Mouse (Mus musculus) ES-Bruce4 (cell line): ENCODE data around the gene Slitrk1. TPM values are rescaled to one million over a fixed set of nuclear protein-coding genes. Genes with fewer than 3 reads are reported as not detected.

Source experiments
- H3K27ac ChIP-seq: 2 replicates; pipeline ENCODE4 v1.5.1; 2012; ENCODE audit warnings: low read length, inconsistent platforms; ENCODE audit not compliant: insufficient read depth
- H3K27me3 ChIP-seq: 2 replicates; pipeline ENCODE4 v1.6.1; 2012; ENCODE audit warnings: mild to moderate bottlenecking, low read length, inconsistent platforms; ENCODE audit not compliant: control insufficient read depth, poor library complexity, insufficient read depth, severe bottlenecking
- H3K36me3 ChIP-seq: 2 replicates; pipeline ENCODE4 v1.6.1; 2012; ENCODE audit warnings: inconsistent platforms, mild to moderate bottlenecking, low read length, moderate library complexity; ENCODE audit not compliant: control insufficient read depth, poor library complexity, insufficient read depth, severe bottlenecking
- H3K4me1 ChIP-seq: one replicate; pipeline ENCODE4 v1.8.1; 2011; ENCODE audit warnings: low read length; ENCODE audit not compliant: control insufficient read depth, insufficient read depth
- H3K4me3 ChIP-seq: 2 replicates; pipeline ENCODE4 v1.5.1; 2011; ENCODE audit warnings: low read depth, mild to moderate bottlenecking, low read length
- H3K9ac ChIP-seq: 2 replicates; pipeline ENCODE4 v1.6.1; 2012; ENCODE audit warnings: low read depth, mild to moderate bottlenecking, inconsistent platforms; ENCODE audit not compliant: poor library complexity, severe bottlenecking
- H3K9me3 ChIP-seq: replicated peaks from 2 replicates; pipeline ENCODE4 v1.6.1; 2012; ENCODE audit warnings: mild to moderate bottlenecking, low read length, inconsistent platforms; ENCODE audit not compliant: control insufficient read depth, poor library complexity, insufficient read depth, severe bottlenecking
- CTCF ChIP-seq: IDR thresholded peaks from one replicate; pipeline ENCODE4 v1.8.1; 2011; ENCODE audit warnings: low read depth, low read length
- EP300 ChIP-seq: IDR thresholded peaks from 2 replicates; pipeline ENCODE4 v1.6.1; 2011; ENCODE audit warnings: low read depth, low read length; ENCODE audit not compliant: insufficient read depth
- POLR2A ChIP-seq: IDR thresholded peaks from one replicate; pipeline ENCODE4 v1.8.1; 2011; ENCODE audit warnings: low read length; ENCODE audit not compliant: insufficient read depth
- polyA plus RNA-seq: library from polyadenylated mRNA; stranded (reverse); fragments of >200 nt; gene quantifications from 2 replicates; pipeline ENCODE4 v1.2.4, GENCODE M21; 2011; ENCODE audit warnings: low read depth; ENCODE audit not compliant: missing spikeins, insufficient read depth, insufficient read length

Slitrk1 gene
- polyA plus RNA-seq, 1 experiment = not detected

DNA sequence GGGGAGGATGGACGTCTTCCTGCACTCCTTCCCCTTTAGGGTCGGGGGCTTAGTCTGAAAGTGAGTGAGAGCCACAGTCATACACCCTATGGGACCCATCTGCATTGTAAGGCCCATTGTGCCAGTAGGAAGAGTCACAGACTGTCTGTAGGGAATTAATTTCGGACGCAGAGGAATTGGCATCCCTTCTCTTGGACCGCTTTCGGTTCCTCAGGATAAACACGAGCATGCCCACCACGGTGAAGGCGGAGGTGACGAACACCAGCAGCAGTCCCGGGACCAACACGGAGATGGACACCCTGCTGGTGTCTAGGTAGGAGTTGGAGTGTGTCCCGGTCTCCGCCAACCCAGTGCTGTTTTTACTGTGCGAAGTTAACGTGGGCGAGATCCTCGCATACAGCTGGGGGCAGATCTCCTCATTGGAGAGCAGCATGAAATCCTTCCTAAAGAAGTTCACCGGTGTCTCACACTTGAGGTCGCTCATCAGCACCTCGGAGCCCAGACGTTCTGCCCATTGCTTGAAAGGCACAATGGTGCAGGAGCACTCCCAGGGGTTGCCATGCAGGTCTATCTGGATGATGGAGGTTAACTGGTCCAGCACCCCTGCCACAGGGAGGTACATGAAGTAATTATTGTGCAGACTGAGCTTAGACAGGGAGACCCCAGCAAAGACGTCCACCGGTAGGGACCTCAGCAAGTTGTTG is 2.7 kb downstream of the Slitrk1 start:
- TF ChIP-seq EP300 (no peak), CTCF (no peak)
- Histone ChIP-seq H3K27ac (no peak overlapping the region), H3K4me3 (peak overlapping the region; percentile 41), H3K9ac (no peak overlapping the region), H3K36me3 (no peaks in the 10 kb centered on the region), H3K4me1 (no peaks in the 10 kb centered on the region), H3K9me3 (no peaks in the 10 kb centered on the region), H3K27me3 (peaks cover 2% of the 10 kb centered on the region; the same call in 1 of the 2 replicates)

DNA sequence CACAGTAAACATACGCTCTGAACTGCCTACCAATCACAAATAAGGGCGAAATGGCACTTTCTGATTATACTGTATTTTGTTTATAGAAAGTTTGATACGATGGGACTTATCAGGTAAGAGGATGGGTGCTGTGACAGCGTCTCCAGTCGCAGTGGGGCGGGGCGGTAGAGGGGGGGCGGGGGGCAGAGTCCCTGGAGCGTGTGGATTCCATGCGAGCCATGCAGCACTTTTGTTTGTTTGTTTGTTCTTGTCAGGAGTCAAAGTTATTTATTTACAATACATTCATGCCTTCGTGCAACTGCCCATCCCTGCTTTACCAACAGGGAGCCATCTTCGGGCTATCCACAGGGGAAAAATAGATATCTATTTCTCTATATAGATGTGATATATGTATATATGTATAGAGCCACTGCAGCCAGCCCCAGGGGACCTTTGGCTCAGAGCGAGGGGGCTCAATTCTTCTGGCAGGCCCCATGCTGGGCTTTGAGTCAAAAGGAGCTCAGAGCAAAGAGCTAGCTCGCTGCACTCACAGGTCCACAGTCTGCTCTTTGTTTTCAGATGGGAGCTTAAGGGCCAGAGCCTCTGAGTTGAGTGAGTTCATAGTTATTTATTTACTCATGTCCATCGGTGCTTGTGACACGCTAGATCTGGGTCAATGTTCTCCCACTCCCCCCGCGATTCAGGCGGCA is 3.4 kb downstream of the Slitrk1 start:
- H3K27ac ChIP-seq = no peak overlapping the region
- peak overlapping the region; percentile 41 for H3K4me3 ChIP-seq
- no peak for TF ChIP-seq CTCF
- TF ChIP-seq EP300 = no peak
- no peak for TF ChIP-seq POLR2A
- H3K27me3 ChIP-seq = peaks cover 2% of the 10 kb centered on the region; the same call in 1 of the 2 replicates
- no peak overlapping the region for H3K9ac ChIP-seq
- no peaks in the 10 kb centered on the region for H3K36me3 ChIP-seq
- no peaks in the 10 kb centered on the region for H3K9me3 ChIP-seq
- no peaks in the 10 kb centered on the region for H3K4me1 ChIP-seq

DNA sequence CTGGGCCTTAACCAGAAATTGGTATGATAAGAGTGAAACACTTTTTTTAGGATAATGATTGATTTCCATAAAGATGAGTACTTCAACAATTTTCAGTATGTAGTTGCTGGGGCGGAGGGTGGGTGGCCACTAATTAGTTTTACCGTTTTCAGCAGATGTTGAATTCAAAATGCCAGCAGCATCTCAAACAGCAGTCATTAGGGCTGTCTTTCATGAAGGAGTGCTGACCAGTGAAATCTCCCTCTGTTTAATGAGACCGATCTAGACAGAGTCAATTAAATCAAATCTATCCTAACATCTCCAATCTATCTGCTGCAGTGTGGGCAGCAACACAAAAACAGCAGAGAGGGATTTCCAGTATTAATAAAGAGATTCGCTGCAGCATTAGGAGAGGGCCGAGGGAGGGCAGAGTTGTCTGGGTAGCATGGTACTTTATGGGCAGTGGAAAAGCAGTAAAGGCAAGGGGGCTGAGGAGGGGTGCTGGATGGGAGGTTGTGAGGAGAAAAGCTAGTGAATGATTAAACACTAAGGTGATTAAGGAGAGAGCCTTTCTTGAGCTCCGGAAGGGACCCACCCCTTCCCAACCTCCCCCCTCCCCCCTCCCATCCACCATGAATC is 4.5 kb downstream of the Slitrk1 start:
- Histone ChIP-seq H3K9me3 (no peaks in the 10 kb centered on the region), H3K27ac (no peak overlapping the region), H3K4me3 (no peak overlapping the region), H3K9ac (no peak overlapping the region), H3K27me3 (peaks cover 2% of the 10 kb centered on the region; the same call in 1 of the 2 replicates), H3K36me3 (no peaks in the 10 kb centered on the region), H3K4me1 (no peaks in the 10 kb centered on the region)
- TF ChIP-seq CTCF (no peak), EP300 (no peak), POLR2A (no peak)

DNA sequence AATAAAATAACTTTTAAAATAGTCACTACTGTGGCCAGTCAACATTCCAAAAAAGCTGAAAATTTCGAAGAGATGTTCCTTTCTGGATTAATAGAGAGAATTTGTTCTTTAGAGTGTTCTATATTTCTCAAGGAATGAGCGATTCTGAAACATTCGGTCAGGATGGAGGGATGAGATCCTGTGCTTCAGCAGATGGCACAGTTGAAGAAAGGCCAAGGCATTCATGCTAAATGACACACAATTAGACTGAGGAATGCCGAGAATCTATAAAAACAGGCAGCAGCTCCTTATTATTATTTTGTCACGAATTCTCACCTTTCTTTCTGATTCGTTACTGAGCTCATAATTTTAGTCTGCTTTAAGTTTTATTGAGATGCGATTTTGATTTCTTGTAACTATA is 15.4 kb downstream of the Slitrk1 start:
- Histone ChIP-seq H3K9me3 (no peaks in the 10 kb centered on the region), H3K27ac (no peak overlapping the region), H3K36me3 (no peaks in the 10 kb centered on the region), H3K27me3 (no peaks in the 10 kb centered on the region), H3K9ac (no peak overlapping the region), H3K4me1 (no peaks in the 10 kb centered on the region), H3K4me3 (no peak overlapping the region)
- TF ChIP-seq EP300 (no peak), CTCF (no peak), POLR2A (no peak)

DNA sequence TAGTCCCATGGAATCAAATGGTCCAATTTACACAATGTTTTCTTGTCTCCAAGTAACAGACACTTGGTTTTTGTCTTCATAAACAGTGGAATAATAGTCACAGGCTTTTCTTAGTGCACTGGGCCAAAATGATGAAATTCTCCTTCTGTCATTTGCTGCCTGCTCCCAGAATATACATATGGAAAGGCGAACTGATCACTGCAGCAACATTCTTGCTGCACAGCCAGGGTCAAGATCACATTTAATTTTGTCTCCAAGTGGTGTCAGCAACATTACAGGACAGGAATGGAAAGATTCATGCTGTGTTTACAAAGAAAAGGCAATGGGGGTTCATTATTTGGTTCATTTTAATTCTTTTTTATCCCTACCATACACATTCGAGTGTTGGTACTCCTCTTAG is 18.5 kb downstream of the Slitrk1 start:
- Histone ChIP-seq H3K9me3 (no peaks in the 10 kb centered on the region), H3K36me3 (no peaks in the 10 kb centered on the region), H3K9ac (no peak overlapping the region), H3K27ac (no peak overlapping the region), H3K27me3 (no peaks in the 10 kb centered on the region), H3K4me1 (no peaks in the 10 kb centered on the region), H3K4me3 (no peak overlapping the region)
- no peak for TF ChIP-seq EP300
- no peak for TF ChIP-seq POLR2A
- no peak for TF ChIP-seq CTCF

DNA sequence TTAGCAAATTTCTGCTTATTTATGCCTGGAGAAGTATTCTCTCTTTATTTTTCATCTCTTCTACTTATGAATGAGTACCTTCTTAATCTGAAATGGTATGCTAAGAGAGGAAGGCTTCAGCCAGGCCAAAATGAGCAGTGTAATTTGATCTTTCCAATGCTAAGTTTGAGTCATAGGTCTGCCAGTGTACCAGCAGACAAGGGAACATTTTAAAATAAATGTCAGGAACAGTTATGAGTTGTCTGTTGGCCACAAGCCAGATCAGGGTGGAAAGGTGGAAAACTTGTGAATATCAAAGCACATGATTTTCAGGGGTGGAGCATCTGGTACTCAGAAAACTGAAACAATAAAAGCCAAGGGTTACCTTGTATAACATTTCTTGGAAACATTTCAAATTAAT is 46.1 kb downstream of the Slitrk1 start:
- Histone ChIP-seq H3K4me3 (no peak overlapping the region), H3K36me3 (no peaks in the 10 kb centered on the region), H3K4me1 (no peaks in the 10 kb centered on the region), H3K27ac (no peak overlapping the region), H3K27me3 (no peaks in the 10 kb centered on the region), H3K9ac (no peak overlapping the region), H3K9me3 (no peaks in the 10 kb centered on the region)
- no peak for TF ChIP-seq EP300
- no peak for TF ChIP-seq CTCF
- TF ChIP-seq POLR2A = no peak
